Mouse (Mus musculus) adrenal gland, postnatal 4 days (tissue): ENCODE results near the gene G430095P16Rik. TPM values are rescaled to one million over a fixed set of nuclear protein-coding genes. Genes with fewer than 3 reads are reported as not detected.

Experiments used
- DNase-seq, 2 experiments: peaks; one replicate each; pipeline ENCODE4 v3.0.0; 2021 to 2022; ENCODE audit warnings: low spot score in 2 of 2, mixed read lengths in 2 of 2
- long read RNA-seq, 2 experiments: library from polyadenylated mRNA; stranded (forward); transcript quantifications; one replicate each; pipeline ENCODE4 v2.0.0; 2021
- total RNA-seq, 2 experiments: library from RNA; stranded (reverse); gene quantifications; 2 replicates each; pipeline ENCODE4 v1.2.3; 2021

Gene G430095P16Rik
- 1 to 10 TPM; 1.2 TPM for total RNA-seq
- long read RNA-seq, experiment 1, partial matches to known transcripts = 0 of 2 reads
- long read RNA-seq, experiment 1, other reads (novel, unspliced or antisense) = 1 of 2 reads
- long read RNA-seq, experiment 2, partial matches to known transcripts = 0 of 1 reads
- long read RNA-seq, experiment 2, other reads (novel, unspliced or antisense) = 1 of 1 reads

- no peak for DNase-seq
These were observed at the start of gene G430095P16Rik for GRCm38 (mm10) chr8:84722850-84723570. Gene G430095P16Rik, plus strand, starts transcription at chr8:84723007.

DNA sequence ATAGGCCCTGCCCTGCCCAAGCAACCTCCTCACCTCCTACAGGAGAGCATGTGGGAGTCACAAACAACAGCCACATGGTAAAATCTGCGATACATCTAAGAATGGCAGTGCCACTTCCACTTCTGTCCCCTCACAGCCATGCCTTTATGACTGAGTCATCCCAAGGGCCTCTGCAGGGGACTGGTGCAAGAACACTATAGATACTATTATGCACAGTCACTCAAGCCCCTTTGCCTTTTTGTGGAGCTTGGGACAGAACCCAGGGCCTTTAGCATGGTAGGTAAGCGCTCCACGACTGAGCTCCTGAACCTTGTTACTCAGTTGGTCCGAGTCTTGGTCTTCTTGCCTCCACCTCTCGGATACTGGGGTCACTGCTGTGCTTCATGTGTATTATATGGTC lies 45.5 kb upstream of the G430095P16Rik start:
- DNase-seq = no peak

DNA sequence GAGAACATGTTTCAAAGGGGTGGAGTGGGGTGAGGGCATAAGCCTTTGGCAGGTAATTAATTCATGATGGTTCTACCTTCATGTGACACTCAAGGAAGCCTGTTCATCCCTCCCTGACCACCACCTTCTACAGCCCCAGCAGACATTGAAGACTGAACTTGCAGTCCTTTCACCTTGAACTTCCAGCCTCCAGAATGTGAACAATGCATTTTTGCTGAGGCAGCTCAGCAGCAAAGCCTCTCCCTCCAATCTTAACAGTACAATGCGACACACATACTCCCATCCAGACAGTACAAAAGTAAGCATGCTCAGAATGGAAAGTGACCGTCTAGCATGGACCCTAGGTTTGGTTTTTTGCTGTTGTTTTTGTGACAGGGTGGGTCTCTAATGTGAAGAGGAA lies 41.3 kb upstream of the G430095P16Rik start:
- no peak for DNase-seq

DNA sequence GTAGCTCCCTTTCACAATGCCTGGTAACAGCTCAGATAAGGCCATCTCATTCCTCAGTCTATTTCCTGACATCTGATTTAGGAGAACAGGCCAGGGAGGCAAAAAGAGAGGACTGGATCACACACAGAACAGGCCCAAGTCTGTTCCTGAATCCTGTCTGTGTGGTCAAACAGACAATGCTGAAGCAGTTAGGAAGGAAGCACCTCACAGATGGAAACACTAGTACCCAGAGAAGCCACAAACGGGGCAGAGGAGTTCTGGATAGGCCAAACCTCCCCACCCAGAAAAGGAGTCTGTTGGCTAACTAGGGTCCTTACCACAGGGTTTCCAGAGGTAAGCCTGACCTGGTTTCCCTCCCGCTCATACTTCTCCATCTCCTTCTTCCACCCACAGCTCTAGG lies 40.5 kb upstream of the G430095P16Rik start:
- no peak for DNase-seq

DNA sequence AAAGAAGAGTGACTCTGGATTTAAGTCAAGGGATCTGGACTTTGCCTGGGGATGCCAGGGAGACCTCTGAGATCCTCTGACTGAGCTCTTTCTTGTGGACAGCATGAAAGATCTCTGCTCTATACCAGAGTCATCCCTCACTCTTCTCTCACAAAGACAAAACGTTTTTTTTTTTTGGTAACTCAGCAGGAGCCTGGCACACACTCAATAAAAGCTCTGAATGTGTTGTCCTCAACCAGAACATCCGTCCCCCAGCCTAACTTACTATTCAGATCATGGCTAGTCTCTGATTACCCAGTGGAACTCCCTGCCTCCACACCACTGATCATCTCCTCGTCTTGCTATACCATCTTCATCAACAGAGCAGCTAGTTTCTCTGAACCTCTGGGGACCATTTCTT lies 38.3 kb upstream of the G430095P16Rik start:
- DNase-seq = no peak

DNA sequence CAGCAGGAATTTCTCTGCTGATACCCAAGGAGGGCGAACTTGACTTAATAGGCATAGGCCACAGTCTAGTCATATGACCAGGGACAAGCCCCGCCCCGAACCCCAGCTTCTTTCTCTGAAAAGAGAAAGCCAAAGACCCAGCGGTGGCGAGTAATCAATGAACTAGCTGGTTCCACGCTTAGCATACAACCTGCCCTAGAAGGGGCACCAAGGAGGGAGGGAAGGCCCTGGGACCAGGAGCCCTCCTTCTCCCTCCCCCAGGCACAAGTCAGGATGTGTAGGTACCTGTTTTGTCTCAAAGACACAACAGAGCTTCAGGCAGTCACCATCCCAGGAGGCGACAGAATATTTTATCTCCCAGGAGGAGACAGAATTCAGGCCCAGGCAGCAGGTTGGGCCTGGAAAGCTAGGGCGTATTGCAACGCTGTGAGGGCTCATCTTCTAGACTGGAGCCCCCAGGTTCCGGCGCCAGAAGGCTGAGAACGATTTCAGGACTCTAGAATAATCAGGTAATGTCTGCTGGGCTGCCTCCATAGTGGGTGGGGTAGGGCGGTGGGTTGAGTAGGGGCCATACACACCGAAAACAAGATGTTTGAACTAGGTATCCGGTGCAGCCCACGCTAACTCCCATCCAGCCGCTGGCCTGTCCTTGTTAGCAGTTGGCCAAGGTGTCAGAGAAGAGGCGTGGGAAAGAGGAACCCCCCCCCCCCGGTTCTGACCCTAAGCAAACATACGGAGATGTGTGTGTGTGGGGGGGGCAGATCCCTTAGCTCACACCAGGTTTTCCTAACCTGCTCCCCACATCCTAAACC lies 36.4 kb upstream of the G430095P16Rik start, which contains the start of gene Trmt1:
Gene Trmt1, plus strand, starts transcription at position 117 of the 812 bp plus-strand sequence.
- DNase-seq = no peak

- DNase-seq = no peak
These were observed 35.7 kb upstream of the G430095P16Rik start for GRCm38 (mm10) chr8:84687003-84687704.

DNA sequence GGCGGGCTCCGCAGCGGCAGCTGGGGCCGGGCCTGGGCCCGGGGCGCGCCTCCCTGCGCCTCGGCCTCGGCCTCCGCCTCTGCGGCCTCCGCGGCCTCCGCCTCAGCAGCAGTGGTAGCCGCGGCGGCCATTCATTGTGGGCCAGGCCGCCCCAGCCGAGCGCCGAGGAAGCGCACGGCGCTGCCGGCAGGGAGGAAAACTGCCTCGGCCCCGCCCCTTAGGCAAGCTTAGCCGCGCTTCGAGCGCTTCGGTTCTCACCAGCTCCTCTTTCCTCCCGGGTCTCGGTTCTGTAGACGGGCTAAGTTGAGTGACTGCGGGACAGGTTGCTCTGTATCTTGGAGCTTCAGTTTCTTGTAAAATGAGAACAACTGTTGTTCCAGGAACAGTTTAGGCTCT lies 35.1 kb upstream of the G430095P16Rik start, which contains the start of gene Nacc1:
Gene Nacc1, minus strand, starts transcription at position 158 of the 396 bp plus-strand sequence.
- peak; percentile 63 to 73 for DNase-seq

GRCm38 (mm10) chr8:84689091-84689915 lies 33.5 kb upstream of the G430095P16Rik start:
- DNase-seq = peak; percentile 79 to 83

- no peak for DNase-seq
These were observed 29.5 kb upstream of the G430095P16Rik start for GRCm38 (mm10) chr8:84693332-84693731.

GRCm38 (mm10) chr8:84695140-84695539 lies 27.7 kb upstream of the G430095P16Rik start:
- no peak for DNase-seq

GRCm38 (mm10) chr8:84697166-84698130 lies 25.4 kb upstream of the G430095P16Rik start:
- no peak for DNase-seq

DNA sequence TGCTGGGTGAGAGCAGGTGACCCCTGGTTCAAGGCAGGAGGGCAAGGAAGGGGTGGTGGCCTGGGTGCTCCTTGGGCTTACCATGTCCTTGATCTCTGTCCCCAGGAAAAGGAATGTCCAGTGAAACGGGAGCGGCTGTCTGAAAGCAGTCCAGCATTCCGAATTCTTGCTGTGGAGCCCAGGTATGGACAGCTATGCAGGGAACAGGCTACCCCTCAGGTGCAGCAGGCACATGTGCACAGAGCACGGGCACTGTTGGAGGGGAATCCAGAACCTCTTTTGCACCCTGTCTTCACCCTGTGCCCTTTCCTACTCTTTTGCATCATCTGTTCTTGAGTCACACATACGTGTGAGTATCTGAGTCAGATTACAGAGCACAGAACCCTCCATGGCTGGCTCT lies 24.5 kb upstream of the G430095P16Rik start:
- DNase-seq = no peak

GRCm38 (mm10) chr8:84698929-84699401 lies 23.8 kb upstream of the G430095P16Rik start:
- DNase-seq = no peak

GRCm38 (mm10) chr8:84699861-84700322 lies 22.9 kb upstream of the G430095P16Rik start:
- no peak for DNase-seq

GRCm38 (mm10) chr8:84700526-84700925 lies 22.3 kb upstream of the G430095P16Rik start:
- DNase-seq = no peak

DNA sequence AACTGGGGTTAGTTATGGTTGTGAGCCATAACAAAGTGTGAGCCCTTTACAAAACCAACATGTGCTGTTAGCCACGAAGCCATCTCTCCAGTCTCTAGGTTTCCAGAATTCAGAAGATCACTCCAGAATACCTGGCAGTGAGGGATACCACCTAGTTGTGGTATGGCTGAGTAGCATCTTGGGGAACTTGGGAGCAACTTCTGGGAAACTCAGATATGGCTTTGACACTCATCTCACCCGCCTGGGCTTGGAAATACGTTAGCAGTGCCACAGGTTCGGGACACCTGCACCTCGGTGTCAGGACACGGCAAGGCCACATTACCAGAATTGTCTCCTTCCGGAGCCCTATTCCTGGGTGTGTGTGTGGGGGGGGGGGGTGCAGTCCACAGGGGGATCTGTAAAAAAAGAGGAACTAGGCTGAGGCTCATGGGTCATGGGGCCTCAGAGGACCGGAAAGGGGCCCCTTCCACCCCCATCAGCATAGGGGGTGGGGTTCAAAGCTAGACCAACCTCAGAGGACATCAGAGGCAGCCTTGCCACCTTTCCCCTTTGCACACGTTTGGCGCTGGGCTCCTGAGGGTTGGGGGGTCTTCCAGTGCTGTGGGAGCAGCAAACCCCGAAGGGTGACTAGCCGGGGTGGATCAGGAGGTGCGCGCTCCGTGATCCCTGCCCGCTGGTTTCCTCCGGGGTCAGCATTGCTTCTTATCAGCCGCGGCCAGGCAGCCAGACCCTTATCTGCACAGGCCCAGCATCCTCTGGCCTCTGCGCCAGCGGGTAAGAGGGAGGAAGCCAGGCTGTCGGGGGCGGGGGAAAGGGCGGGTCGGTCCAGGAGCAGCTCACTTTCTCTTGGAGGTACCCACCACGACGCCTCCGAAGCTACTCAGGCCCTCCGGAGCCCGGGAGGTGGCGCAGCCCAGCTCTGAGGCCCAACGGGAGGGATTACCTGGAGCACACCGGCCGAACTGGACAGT lies 21.6 kb upstream of the G430095P16Rik start, which contains the start of gene Lyl1:
Gene Lyl1, plus strand, starts transcription at position 517 of the 971 bp plus-strand sequence.
- no peak for DNase-seq

- no peak for DNase-seq
These were observed 20.2 kb upstream of the G430095P16Rik start for GRCm38 (mm10) chr8:84702561-84702960.
